Mouse (Mus musculus): ENCODE measurements around the gene 0610010K14Rik. TPM values are rescaled to one million over a fixed set of nuclear protein-coding genes. Genes with fewer than 3 reads are reported as not detected.

0610010K14Rik gene
- polyA plus RNA-seq, 1 experiment from 2014 or later: 167 TPM

DNA sequence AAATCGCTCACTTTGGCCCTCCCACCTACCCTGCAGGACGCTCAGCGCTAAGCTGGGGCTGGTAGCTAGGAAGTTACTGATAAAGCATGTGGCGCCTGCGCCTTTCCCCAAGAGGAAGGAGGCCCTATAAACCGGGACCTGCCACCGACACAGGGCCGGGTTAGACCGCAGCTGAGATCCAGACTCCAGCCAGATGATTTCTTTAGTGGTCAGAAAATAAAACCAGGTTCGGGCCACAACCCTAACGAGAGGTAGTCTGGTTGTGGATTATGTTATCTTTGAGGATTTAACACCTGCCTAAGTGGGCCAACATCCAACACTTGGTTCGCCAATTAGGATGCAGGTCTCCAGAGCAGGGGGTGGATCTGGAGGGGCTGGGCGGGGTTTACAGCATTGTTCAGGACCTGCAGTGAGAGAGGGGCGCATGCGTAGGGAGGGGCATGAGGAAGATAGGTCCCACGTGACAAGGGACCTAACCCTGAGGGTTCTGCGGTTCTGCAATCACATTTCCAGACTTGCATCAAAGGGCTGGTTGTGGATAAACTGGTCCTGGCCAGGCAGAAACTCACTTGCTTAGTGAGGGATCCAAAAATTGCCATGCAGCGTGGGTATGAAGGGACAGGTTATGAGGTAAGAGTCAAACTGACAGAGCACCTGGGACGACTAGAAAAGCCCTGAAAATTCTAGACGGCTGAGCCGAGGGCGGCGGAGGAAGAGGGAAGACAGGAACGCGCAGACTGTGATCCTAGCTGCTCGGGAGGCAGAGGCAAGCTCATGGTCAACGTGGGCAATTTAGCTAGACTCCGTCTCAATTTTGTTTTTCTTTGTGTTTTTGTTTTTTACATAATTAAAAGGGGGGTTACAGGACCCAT, 16.7 kb downstream of the 0610010K14Rik start, which contains the start of gene Slc16a13:
Gene Slc16a13 (minus strand): TSS at position 334 of the 872 bp plus-strand sequence.
- under 1% methylated on average over 28 of the region's 28 CpGs for WGBS
- Histone ChIP-seq H3K4me3 (ENCODE audit: low read length) (peak within 1 kb of the TSS; percentile 58), H3K27ac (ENCODE audit: low read length) (peak within 1 kb of the TSS; percentile 80), H3K4me2 (ENCODE audit: low read depth, low read length) (peak within 1 kb of the TSS; percentile 95), H3K36me3 (ENCODE audit: control insufficient read depth, insufficient read depth, low read length) (no peaks in the 10 kb centered on the region), H3K9me3 (ENCODE audit: control insufficient read depth, low read length) (no peaks in the 10 kb centered on the region), H3K27me3 (ENCODE audit: control insufficient read depth, insufficient read depth, low read depth, low read length) (peaks cover 4% of the 10 kb centered on the region), H3K4me1 (replicated peaks; ENCODE audit: control insufficient read depth, insufficient read depth, low read length) (peaks cover 5% of the 10 kb centered on the region; the same call in 1 of the 2 replicates), H3K9ac (ENCODE audit: low read length) (peak within 1 kb of the TSS; percentile 75)
- peak; percentile 95 for ATAC-seq (ENCODE audit: low read depth)

DNA sequence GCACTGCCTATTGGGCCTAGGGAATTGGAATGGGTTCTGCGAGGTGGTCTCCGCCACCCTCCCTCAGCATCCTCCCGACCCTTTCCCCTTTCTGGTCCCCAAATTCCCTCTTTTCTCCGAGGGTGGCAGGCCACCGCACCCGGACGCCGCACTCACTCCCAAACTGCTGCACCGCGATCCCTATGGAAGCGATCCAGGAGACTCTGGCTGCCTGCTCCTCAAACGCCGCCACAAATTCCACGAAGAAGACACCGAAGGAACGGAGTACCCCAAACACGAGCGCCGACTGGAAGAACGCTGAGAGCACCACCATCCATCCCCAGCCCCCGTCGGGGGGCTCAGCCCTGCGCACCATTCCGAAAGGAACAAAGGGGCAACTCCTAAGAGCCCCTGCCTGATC, 17.4 kb downstream of the 0610010K14Rik start:
- H3K4me2 ChIP-seq (ENCODE audit: low read depth, low read length): peak overlapping the region; percentile 95
- no peak for ATAC-seq (ENCODE audit: low read depth)
- H3K4me1 ChIP-seq (replicated peaks; ENCODE audit: control insufficient read depth, insufficient read depth, low read length): peaks cover 5% of the 10 kb centered on the region; the same call in 1 of the 2 replicates
- peaks cover 10% of the 10 kb centered on the region for H3K27me3 ChIP-seq (ENCODE audit: control insufficient read depth, insufficient read depth, low read depth, low read length)
- H3K9ac ChIP-seq (ENCODE audit: low read length): peak overlapping the region; percentile 75
- no peaks in the 10 kb centered on the region for H3K36me3 ChIP-seq (ENCODE audit: control insufficient read depth, insufficient read depth, low read length)
- H3K9me3 ChIP-seq (ENCODE audit: control insufficient read depth, low read length): no peaks in the 10 kb centered on the region
- H3K4me3 ChIP-seq (ENCODE audit: low read length): peak overlapping the region; percentile 58
- 2% methylated on average over 24 of the region's 24 CpGs for WGBS
- peak overlapping the region; percentile 73 for H3K27ac ChIP-seq (ENCODE audit: low read length)

DNA sequence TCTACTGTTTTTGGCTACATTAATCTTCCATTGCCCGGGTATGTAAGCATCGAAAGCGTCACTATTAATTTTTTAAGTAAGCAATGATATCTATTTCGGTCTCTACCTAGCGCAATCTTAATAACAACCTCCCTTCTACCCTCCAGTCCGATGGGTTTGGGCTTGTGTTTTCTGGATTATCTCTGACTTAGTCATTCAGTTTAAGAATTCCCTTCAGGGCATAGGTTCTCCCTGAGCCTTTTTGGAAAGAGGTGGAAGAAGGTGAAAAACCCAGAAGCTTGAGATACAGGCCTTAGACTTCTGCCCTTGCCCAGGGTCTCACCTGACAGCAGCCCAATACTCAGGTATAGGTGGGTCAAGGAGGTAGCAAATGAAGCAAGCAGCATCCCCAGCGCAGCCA, 17.8 kb downstream of the 0610010K14Rik start:
- no peaks in the 10 kb centered on the region for H3K36me3 ChIP-seq (ENCODE audit: control insufficient read depth, insufficient read depth, low read length)
- no peak for ATAC-seq (ENCODE audit: low read depth)
- H3K4me1 ChIP-seq (replicated peaks; ENCODE audit: control insufficient read depth, insufficient read depth, low read length): peaks cover 5% of the 10 kb centered on the region; the same call in 1 of the 2 replicates
- H3K9ac ChIP-seq (ENCODE audit: low read length): peak overlapping the region; percentile 75
- WGBS: 63% methylated on average over 7 of the region's 7 CpGs
- H3K9me3 ChIP-seq (ENCODE audit: control insufficient read depth, low read length): no peaks in the 10 kb centered on the region
- H3K27ac ChIP-seq (ENCODE audit: low read length): no peak overlapping the region
- peaks cover 15% of the 10 kb centered on the region for H3K27me3 ChIP-seq (ENCODE audit: control insufficient read depth, insufficient read depth, low read depth, low read length)
- H3K4me2 ChIP-seq (ENCODE audit: low read depth, low read length): peak overlapping the region; percentile 95
- H3K4me3 ChIP-seq (ENCODE audit: low read length): peak overlapping the region; percentile 58

DNA sequence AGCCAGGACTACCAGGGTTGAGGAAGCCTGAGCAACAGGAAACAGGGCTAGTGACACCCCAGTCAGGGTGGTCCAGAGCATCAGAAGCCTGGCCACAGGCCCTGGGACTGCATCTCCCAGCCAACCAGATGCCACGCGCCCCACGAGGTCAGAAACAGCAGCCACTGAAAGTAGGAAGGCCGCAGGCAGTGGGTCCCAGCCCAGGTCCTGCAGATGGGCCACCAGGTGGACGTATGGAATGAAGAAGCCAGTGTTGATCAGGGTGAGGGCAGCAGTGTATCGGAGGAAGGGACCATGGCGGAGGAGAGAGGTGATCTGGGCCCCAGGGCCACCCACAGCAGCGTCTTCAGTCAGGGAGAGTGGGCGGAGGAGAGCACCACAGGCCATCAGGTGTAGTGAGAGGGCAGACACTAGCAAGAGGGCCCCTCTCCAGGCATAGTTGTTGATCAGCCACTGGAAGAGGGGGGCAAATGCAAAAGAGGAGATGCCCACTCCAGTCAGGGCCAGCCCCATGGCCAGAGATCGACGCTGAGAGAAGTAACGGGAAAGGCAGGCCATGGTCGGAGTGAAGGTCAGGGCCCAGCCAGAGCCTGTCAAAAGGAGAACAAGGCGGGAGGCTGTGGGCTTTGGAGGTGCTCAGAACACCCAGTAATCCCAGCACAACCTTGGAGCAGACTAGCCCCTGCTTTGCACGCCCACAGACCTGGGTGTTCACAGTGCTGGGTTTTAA, 18.8 kb downstream of the 0610010K14Rik start:
- no peak overlapping the region for H3K4me2 ChIP-seq (ENCODE audit: low read depth, low read length)

DNA sequence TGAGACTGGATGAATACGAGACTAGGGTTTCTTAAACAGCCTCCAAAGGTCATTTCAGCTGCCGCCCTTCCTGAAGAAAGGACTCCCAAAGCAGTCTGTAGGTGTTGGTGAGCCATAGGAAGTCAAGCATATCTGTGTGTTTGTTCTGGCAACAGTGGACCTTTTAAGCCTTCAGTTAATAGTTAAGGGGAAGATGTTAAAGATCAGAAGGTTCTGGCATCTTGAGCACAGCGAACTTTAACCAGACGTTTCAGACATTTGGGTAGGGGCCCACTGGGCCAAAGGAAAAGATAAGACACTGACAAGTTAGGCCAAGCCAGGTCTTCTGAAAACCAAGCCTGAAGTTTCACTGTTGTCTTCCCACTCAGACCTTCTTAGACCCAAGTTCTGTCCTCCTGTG, 19.7 kb downstream of the 0610010K14Rik start:
- ATAC-seq (ENCODE audit: low read depth): no peak
- 70% methylated on average over 4 of the region's 4 CpGs for WGBS
- no peak overlapping the region for H3K4me2 ChIP-seq (ENCODE audit: low read depth, low read length)
- no peaks in the 10 kb centered on the region for H3K36me3 ChIP-seq (ENCODE audit: control insufficient read depth, insufficient read depth, low read length)
- no peaks in the 10 kb centered on the region for H3K9me3 ChIP-seq (ENCODE audit: control insufficient read depth, low read length)
- no peak overlapping the region for H3K4me3 ChIP-seq (ENCODE audit: low read length)
- H3K27me3 ChIP-seq (ENCODE audit: control insufficient read depth, insufficient read depth, low read depth, low read length): peaks cover 33% of the 10 kb centered on the region
- H3K9ac ChIP-seq (ENCODE audit: low read length): no peak overlapping the region
- no peak overlapping the region for H3K27ac ChIP-seq (ENCODE audit: low read length)
- peaks cover 20% of the 10 kb centered on the region for H3K4me1 ChIP-seq (replicated peaks; ENCODE audit: control insufficient read depth, insufficient read depth, low read length)

More for the DNA sequence above, 18.8 kb downstream of the 0610010K14Rik start:
- Histone ChIP-seq H3K27ac (ENCODE audit: low read length) (no peak overlapping the region), H3K4me3 (ENCODE audit: low read length) (no peak overlapping the region), H3K9ac (ENCODE audit: low read length) (no peak overlapping the region), H3K4me1 (replicated peaks; ENCODE audit: control insufficient read depth, insufficient read depth, low read length) (peaks cover 12% of the 10 kb centered on the region; the same call in 1 of the 2 replicates), H3K9me3 (ENCODE audit: control insufficient read depth, low read length) (no peaks in the 10 kb centered on the region), H3K27me3 (ENCODE audit: control insufficient read depth, insufficient read depth, low read depth, low read length) (peaks cover 24% of the 10 kb centered on the region), H3K36me3 (ENCODE audit: control insufficient read depth, insufficient read depth, low read length) (no peaks in the 10 kb centered on the region)
- ATAC-seq (ENCODE audit: low read depth): no peak
- WGBS: 85% methylated on average over 15 of the region's 15 CpGs

DNA sequence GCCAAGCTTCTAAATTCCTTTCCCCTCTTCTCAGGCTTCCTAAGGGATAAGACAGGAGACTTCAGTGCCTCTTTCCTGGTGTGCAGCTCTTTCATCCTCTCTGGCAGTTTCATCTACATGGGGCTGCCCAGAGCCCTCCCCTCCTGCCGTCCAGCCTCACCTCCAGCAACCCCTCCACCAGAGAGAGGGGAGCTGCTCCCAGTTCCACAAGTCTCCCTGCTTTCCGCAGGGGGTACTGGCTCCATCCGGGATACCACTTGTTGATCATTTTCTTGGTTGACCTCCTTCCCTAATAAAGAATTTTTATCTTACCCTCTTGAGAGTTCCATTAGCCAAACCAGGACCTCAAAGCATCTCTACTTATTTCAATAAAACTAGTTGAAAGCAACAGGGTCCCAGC, 21.6 kb downstream of the 0610010K14Rik start:
- H3K36me3 ChIP-seq (ENCODE audit: control insufficient read depth, insufficient read depth, low read length): no peaks in the 10 kb centered on the region
- no peak overlapping the region for H3K9ac ChIP-seq (ENCODE audit: low read length)
- 57% methylated on average over 3 of the region's 3 CpGs for WGBS
- peaks cover 35% of the 10 kb centered on the region for H3K27me3 ChIP-seq (ENCODE audit: control insufficient read depth, insufficient read depth, low read depth, low read length)
- H3K4me1 ChIP-seq (replicated peaks; ENCODE audit: control insufficient read depth, insufficient read depth, low read length): peaks cover 17% of the 10 kb centered on the region
- H3K4me3 ChIP-seq (ENCODE audit: low read length): no peak overlapping the region
- no peak overlapping the region for H3K4me2 ChIP-seq (ENCODE audit: low read depth, low read length)
- H3K9me3 ChIP-seq (ENCODE audit: control insufficient read depth, low read length): no peaks in the 10 kb centered on the region
- H3K27ac ChIP-seq (ENCODE audit: low read length): no peak overlapping the region
- ATAC-seq (ENCODE audit: low read depth): no peak

DNA sequence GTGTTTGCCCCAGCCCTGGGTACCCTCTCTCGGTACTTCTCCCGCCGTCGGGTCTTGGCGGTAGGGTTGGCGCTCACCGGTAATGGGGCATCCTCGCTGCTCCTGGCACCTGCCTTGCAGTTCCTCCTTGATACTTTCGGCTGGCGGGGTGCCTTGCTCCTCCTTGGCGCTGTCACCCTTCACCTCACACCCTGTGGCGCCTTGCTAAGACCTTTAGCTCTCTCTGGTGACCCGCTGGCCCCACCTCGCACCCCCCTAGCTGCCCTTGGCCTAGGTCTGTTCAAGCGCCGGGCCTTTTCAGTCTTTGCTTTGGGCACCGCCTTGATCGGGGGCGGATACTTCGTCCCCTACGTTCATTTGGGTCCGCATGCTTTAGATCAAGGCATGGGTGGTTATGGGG, 22.4 kb downstream of the 0610010K14Rik start:
- peaks cover 14% of the 10 kb centered on the region for H3K4me1 ChIP-seq (replicated peaks; ENCODE audit: control insufficient read depth, insufficient read depth, low read length)
- no peak overlapping the region for H3K4me3 ChIP-seq (ENCODE audit: low read length)
- no peak overlapping the region for H3K4me2 ChIP-seq (ENCODE audit: low read depth, low read length)
- H3K36me3 ChIP-seq (ENCODE audit: control insufficient read depth, insufficient read depth, low read length): no peaks in the 10 kb centered on the region
- H3K9me3 ChIP-seq (ENCODE audit: control insufficient read depth, low read length): no peaks in the 10 kb centered on the region
- no peak overlapping the region for H3K27ac ChIP-seq (ENCODE audit: low read length)
- H3K27me3 ChIP-seq (ENCODE audit: control insufficient read depth, insufficient read depth, low read depth, low read length): peaks cover 35% of the 10 kb centered on the region
- H3K9ac ChIP-seq (ENCODE audit: low read length): no peak overlapping the region
- WGBS: 18% methylated on average over 18 of the region's 22 CpGs
- ATAC-seq (ENCODE audit: low read depth): no peak

DNA sequence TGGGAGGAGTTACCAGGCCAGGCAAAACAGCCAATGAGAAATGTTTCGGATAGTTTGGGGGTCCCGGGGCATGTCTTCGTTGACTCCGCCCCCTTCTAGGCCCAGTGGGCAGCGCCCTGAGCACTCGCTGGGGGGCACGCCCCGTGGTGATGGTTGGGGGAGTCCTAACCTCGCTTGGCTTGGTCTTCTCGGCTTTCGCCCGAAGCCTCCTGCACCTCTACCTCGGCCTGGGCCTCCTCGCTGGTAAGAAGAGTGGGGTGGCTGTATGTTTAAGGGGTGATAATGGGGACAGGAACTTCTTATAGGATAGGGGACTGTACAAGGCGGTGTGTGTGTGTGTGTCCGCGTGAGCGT, 22.9 kb downstream of the 0610010K14Rik start:
- Histone ChIP-seq H3K4me3 (ENCODE audit: low read length) (peak overlapping the region; percentile 8; the same call in 1 of the 2 replicates), H3K27ac (ENCODE audit: low read length) (no peak overlapping the region), H3K36me3 (ENCODE audit: control insufficient read depth, insufficient read depth, low read length) (no peaks in the 10 kb centered on the region), H3K9me3 (ENCODE audit: control insufficient read depth, low read length) (no peaks in the 10 kb centered on the region), H3K27me3 (ENCODE audit: control insufficient read depth, insufficient read depth, low read depth, low read length) (peaks cover 35% of the 10 kb centered on the region), H3K4me2 (ENCODE audit: low read depth, low read length) (peak overlapping the region; percentile 54; the same call in 1 of the 2 replicates), H3K4me1 (replicated peaks; ENCODE audit: control insufficient read depth, insufficient read depth, low read length) (peaks cover 14% of the 10 kb centered on the region), H3K9ac (ENCODE audit: low read length) (no peak overlapping the region)
- no peak for ATAC-seq (ENCODE audit: low read depth)
- 9% methylated on average over 18 of the region's 18 CpGs for whole genome bisulfite sequencing

Measured in lung, embryonic 16.5 days (tissue).